Mouse (Mus musculus): ENCODE data around the gene Rps15.

The Rps15 gene

DNA sequence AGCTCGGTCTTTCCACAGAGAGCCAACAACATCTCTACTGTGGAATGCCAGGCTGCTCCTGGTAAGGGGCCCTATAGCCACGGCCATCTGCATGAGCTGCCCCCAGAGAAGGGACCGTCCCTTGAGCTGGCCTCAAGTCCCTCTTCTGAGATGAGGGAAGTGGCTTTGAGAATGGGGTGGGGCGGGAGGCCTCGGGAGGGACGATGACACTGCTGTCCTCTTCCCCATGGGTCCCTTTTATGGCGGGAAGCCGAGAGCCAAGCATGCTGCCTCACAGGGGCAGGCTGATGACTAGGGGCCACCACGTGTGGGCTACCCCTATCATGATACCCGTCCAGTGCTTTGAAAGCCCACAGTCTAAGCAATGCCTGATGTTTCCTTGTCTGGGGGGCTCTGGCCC is 24.8 kb downstream of the Rps15 start:
- DNase-seq, result no peak

DNA sequence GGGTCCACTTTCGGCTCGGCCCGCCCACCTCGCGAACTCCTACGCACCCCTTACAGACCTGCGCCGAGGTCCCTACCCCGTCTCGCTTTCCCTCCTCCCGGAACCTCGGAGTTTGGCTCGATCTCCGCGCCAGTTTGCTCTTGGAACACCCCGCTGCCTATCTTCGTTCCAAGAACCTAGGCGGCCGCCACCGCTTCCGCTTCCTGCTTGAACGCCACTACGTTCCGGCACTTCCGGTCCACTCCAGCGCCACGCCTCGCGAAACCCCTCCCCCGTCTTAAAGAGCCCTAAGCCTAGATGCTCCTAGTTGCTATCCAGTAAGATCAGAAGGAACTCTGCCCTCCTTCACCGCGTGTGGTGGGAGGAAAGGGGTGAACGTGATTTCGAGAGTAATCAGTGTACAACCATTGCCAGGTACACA is 28.1 kb downstream of the Rps15 start, which contains the start of gene 2310011J03Rik:
TSS of gene 2310011J03Rik (minus strand) at position 198 of the 421 bp plus-strand sequence.
- DNase-seq, result peak; percentile 91 to 96

DNA sequence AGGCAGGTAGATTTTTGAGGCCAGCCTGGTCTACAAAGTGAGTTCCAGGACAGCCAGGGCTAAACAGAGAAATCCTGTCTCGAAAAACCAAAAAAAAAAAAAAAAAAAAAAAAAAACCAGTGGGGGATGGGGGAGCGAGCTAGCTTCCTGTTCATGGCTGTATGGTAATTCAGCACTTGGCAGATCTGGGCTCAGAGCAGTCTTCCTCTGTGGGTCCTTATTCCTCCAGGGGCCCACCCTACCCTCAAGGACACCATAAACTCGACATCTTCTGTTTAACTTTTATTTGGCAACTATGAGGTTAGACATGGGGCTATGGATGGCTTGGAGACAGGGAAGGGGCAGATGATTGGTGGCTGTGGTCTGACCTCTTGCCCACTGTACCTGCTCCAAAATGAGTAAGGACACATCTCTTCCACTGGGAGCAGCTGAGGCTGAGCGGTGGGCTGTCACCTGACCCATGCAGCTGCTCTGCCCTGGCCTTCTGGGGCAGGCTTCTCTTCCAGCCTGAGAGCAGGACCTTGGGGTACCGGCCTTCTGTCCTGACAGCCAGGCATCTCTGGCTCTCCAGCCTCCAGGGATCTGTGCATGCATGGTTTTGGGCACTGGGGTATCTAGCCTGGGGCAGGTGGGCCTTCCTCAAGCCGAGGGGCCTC is 28.9 kb downstream of the Rps15 start:
- DNase-seq, result no peak

DNA sequence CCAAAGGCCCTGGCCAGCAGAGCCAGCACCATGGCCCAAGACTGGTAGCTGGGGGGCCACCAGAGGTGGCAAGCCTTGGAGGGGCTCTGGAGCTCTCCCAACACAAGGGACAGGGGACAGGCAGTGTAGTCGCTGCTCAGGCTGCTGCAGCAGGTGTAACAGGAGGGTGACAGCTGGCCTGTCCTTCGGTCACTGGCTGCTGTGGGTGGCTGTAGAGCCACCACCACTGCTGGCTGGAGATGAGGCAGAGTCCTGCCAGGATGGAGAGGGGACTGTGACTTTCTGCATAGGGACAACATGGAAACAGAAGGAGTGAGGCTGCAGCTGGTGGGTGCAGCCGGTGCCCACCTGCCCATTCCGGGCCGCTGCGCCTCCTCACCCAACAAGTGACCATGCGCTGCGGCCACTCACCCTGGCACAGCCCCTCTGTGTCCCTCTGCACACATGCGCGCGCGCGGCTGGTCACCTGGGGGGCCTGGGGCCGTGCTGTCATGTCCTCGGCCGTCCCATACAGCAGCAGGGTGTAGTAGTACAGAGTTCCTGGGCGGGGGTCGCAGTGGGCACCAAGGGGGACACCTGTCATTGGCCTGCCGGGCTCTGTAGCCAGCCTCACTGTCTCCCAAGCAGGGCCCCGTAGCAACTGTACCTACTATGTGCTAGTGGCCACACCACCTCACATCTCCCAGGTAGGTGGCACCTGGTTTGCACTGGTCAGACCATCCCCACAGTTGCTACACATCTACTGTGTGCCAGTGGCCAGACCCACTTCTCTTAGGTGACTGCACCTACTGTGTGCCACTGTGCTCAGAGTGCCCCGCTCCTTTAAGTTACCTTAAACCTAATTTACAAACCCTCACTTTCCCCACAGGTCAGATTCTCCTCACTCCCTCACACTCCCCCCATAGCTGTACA is 29.7 kb downstream of the Rps15 start:
- no peak for DNase-seq

DNA sequence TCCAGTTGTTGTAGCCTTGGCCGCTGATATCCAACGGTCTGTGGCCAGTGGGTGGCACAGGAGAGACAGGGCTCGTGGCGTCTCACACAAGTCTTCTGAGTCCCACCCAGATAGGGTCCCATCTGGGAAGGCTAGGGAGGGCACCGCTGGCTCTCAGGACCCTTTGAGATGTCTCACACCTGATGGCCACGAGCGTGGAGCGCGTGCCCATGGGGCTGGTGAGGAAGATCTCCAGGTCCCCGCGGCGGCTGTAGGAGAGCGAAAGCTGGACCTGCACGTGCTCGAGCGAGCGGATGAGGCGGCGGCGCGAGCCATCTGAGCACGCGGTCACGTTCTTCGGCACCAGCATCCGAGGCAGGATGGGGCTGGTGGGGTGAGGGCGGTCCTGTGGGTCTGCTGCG is 30.6 kb downstream of the Rps15 start:
- no peak for DNase-seq

DNA sequence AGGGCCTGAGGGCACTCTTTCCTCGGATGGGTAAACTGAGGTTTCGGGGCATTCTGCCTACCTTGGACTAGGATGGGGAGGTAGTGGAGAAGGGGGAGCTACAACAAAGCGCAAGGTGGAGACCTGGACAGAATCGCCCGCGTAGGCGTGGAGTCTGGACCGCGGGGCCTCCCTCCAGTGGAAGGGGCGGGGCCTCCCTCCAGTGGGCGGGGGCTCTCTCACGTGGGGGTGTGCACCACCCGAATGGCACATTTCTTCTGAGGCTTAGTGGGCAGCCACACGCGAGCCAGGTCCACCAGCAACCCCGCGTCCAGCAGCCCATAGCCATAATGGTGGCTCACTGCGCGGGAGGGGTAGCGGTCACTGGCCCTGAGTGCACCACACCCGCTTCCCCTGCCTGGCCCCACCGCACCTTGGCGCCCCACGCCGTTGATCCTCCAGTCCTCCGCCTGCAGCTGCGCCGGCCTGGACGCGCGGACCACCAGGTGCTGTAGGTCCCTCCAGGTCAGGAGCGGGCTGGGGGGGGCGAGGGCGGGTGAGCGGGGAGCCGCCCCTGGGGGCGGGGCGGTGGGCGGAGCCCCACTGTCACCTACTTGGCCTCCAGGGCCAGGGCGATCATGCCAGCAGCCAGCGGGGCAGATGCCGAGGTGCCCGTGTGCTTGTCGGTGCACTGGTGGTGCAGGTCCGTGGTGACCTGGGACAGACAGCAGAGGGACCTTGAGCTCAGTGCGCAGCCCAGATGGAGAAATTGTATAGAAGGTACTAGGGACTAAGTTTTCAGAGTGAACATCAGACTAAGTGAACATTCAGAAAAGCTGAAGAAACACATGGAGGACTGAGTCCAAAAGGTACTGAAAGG is 31.2 kb downstream of the Rps15 start:
- DNase-seq, result peak; percentile 79 to 86

DNA sequence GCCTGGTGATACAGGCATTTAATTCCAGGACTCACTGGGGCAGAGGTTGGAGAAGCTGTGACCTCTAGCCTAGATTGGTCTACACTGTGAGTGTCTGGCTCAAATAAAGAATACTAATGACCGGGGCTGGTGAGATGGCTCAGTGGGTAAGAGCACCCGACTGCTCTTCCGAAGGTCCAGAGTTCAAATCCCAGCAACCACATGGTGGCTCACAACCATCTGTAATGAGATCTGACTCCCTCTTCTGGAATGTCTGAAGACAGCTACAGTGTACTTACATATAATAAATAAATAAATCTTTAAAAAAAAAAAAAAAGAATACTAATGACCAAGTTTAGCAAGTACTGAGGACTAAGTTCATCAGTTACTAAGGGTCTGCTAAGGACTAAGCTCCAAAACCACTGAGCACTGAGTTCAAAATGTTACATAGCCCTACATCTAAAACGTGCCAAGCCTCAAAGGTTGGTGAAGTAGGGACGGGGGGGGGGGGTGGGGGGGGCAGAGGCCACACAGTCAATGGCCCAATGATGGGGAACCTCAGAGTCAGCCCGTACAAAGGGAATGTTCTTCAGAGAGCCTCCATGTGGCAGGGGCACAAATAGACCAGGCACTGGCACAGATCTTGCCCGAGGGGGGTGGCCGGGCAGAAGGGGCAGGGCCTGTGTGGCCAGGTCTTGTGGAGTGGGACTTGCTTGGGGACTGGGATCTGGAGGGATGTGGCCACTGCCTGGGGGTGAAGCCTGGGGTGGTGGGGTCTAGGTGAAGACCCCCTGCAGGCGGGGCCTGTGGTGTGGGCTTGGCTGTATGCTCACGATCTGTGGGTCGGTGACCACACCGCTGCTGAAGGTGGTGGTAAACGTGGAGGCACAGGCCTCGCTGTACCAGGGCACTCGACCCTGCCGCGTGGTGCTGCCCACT is 32.1 kb downstream of the Rps15 start:
- peak in 1 of 2 experiments; percentile 50 for DNase-seq

DNA sequence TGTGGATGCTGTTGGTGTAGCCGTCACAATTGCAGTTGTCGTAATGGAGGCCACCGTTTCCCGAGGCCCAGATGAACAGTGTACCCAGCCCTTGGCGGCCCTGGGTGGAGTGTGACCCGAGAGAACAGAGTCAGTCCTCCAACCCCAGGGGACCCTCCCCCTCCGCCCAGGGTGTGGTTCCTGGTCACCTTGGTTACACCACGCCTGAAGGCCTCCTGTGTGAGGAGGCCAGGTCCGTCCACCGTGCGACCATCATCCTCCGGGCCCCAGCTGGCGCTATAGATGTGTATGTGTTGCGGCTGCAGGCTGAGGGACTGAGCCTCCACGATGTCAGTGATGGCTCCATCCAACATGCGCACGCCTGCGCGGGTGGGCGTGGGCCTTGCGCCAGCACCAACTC is 32.8 kb downstream of the Rps15 start:
- DNase-seq, result no peak

DNA sequence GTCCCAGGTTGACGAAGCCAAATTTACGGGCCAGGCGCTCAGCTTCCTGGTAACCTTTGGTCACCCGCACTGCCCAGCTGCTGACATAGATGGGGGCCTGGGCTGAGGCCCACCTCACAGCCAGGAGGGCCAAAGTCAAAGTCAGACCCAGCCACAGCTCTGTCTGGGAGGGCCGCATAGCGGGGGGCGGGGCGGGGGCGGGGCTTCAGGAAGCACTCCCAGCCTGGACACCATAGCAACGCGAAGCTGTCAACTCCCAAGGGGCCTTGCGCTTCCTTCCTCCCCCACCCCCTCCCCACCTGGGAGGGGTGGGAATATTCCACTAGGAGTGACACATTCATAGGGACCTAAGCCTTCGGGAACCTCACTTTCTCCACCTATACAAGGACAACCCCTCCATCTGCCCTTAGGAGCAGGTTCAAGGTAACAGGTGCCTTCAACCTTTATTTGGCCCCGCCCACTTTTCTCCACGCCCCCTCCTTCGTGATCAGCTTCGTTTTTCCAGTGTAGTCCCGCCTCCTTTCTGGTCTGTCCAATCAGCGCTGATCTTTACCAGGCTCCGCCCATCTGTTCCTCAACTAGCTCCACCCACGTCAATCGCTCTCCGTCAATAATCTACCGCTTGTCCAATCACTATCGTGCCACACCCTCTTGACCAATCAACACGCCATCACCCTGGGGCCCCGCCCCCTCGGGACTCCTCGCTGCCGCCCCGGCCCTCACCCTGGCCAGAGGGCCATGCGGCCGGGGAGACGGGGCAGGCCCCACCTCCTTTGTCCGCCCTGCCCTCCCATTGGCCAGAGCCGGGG is 37.2 kb downstream of the Rps15 start, which contains the start of the genes Pcsk4 and Reep6:
TSS of gene Pcsk4 (minus strand) at position 226 of the 809 bp plus-strand sequence.
TSS of gene Reep6 (plus strand) at position 681 of the 809 bp plus-strand sequence.
- DNase-seq, result peak; percentile 99

DNA sequence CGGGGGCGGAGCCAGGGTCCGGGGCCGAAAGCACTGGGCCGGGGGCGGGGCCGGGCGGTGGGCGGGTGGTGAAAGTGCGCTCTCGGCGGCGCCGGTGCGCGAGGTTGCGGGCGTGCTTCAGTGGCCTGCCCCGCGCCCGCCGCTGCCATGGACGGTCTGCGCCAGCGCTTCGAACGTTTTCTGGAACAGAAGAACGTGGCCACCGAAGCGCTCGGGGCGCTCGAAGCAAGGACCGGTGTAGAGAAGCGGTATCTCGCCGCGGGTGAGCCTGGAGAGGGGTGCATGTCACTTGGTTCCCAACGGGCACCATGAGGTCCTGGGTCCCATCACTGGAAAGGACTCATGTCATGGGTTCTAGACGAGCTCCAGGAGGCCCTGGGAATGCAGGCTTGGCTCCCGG is 37.8 kb downstream of the Rps15 start:
- DNase-seq, result no peak

DNA sequence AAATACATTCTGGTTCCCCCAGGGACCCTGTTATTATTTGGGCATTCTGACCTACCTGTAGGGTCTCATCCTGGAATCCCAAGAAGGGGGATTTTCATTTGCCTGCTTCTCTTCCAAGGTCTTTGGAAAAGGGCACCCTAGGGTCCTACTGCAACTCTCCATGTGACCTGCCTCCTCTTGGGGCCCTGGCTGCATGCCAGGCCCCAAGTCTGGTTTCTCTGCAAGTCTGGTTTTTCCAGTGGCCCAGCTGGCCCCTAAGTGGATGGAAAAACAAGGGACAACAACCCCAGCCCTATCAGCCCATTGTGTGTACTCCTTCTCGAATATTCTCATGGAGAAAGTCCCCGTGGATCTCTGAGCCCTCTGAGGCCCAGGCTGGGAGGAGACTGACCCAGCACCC is 38.6 kb downstream of the Rps15 start:
- DNase-seq, result no peak

DNA sequence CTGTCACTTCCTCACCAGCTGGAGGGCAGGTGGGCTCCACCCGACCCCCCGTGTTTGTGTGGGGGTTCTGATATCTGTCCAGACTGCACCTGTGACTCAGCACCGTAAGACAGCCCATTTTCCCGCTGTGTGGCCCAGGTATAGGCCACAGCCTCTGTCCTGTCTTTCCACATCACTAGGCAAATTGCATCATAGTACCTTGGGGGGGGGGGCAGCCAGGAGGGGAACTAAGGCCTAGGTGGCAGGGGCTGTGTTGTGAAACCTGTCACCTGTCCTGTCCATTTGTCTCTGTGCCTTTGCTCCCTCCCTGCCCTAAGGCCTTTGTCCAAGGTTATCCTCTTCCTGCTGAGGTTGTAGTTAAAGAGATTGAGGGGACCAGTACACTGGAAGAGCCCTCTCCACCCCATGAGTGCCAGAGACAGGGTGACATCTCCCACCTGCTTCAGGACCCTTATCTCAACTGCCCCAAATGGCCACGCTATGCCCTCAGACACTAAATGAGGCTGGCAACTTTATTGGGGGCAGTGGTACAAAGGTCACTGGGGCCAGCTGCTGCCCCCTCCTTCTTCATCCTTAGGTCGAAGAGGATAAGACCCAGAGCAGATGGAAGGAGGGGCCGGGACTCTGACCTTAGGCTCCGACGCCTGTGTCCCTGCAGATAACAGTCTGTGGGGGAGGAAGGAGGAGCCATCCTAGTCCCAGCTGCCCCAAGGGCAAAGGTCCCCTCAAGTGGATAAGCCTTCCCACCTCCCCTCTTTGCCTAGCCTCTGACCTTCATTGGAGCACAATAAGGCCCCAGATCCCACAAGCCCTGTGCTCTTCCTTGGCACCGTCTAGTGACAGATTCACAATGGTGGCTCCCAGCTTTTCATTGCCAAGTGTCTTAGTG is 39.6 kb downstream of the Rps15 start:
- peak in 1 of 2 experiments; percentile 5 for DNase-seq

DNA sequence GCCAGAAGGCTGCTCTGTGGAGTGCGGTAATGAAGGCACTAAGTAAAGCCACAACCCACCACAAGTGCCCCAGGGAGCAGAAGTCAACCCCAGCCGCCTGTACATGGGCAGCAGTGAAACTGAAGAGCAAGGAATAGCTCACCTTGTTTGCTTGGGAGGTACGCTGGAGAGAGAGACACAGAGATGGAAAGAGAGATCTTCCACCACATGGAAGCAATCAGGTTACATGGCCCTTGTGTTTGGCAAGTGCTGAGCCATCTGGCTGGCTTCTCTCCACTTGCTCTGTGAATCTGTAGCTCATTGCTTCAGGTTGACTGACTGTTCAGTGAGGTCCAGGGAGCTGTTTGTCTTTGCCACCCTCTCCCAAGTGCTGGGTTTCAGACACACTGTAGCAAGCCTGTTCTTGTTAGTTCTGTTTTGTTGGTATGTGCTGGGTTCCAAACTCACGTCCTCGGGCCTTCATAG is 40.3 kb downstream of the Rps15 start:
- DNase-seq, result no peak

DNA sequence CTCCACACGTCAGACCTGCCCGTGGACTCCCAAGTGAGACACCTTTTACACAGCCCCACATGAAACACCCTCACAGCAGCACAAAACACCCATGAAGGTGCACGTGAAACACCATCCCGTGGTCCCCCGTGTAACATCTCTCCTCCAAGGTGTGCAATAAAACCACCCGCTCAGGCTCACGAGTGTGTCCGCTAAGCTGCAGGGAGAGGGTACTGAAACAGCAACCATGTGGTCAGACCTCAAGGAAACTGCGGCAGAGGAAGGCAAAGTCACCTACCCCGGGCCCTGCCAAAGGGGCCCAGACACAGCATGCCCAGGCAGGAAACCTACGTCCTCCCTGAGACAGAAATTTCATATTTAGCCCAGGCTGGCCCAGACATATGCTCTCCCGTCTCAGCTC is 44.0 kb downstream of the Rps15 start:
- no peak for DNase-seq

DNA sequence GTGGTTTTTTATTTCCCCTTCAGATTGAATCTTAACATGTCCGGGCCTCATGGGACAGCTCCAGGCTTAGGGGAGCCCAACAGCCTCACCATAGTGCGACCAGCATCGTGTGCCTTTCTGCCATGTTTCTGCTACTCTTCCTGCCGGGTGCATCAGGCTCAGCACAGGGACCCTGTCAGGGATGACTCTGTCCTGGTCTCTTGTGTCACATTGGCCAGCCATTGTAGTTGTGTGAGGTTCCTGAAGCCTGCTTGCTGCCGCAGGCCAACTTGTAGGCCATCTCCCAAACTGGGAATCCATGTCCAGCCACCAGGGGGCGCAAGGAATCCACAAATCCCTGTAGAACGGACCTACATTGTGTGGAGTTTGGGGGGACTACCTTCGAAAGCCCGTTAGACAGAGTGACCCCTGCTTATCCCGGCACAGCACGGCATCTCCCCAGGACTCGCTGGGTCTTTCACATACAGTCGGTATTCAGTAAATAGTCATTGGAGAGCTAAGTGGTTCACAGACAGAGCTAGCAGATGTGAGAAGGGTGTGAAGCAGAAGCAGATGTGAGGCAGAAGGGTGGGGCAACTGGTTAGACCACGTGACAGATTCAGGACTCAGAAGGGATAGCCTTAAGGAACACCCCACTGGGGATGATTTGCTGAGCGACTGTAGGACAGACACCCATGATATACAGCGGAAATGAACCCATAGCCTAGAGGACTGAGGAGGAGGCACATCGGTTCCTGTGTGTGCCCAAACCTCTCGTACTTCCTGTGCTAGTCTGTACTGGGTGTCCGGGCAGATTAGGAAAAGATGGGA is 47.9 kb downstream of the Rps15 start:
- peak; percentile 64 to 89 for DNase-seq

DNA sequence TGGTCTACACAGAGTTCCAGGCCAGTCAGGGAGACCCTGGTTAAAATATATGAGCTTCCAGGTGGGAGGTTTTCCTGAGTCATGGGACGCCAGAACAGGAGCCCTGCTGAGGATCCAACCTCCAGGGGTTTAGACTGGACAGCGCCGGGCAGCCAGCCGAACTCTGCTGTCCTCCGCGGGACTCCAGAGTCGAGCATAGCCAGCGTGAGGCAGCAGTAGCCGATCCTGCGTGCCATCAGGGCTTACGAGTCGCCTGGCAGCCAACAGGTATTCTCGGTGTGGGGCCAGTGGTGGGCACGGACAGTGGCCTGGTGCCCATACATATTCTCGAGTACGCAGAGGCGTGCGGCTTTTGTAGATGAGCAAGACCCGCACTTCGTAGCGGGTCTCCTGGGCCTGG is 48.8 kb downstream of the Rps15 start:
- DNase-seq, result no peak

DNA sequence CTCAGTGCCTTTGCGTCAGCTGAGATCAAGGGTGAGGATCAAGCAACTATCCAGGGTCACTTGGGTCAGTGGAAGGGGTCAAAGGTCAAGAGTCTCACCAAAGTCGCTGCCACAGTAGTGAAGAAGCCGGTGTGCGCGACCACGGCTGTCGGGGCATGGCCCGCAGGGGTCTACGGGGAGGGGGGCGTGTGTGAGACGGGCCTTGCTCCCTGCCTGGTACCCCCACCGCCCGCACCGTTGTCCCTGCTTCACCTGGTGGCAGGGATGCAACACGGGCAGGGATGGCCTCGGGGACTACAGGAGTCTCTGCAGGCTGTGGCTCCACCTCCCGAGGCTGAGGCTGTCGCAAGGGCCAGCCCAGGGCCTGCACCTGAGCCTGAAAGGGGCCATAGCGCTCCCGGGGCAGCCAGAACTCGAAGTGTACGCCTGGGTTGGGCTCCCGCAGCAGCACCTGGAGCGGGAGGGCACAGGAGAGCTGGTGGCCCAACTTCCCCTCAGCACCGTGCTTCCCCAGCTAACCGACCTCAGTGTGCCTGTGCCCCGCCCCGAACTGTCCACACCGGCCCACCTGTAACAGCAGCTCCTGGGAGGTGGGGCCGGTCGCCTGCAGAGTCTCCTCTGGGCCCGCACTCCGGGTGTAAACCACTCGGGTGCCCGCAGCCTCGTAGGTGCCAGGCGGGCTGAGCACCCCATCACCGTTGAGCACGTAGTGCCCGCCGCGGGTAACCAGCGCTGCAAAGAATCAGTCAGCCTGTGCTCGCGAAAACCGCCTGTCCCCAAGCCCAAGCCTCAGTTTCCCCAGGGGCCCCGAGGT is 49.4 kb downstream of the Rps15 start:
- DNase-seq, result no peak

DNA sequence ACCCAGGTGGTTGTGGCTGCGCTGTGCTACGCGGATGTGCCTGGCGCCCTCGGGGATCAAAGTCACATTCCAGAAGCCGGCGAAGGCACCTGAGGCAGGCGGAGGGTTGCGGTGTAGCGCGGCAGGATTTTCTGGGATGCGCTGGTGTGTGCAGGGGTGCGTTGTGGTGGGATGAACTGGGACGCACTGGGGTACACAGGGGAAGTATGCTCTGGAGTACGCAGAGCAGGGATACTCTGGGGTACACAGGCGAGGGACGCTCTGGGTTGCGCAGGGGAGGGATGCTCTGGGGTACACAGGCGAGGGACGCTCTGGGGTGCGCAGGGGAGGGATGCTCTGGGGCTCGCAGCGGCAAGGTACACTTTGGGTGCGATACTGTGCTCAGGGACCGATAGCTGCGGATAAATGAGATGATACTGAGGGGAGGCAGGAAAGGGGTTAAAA is 50.1 kb downstream of the Rps15 start:
- DNase-seq, result no peak
